Mouse (Mus musculus) cerebellum, adult (tissue): ENCODE data around the gene Mastl.

ENCODE experiments used
- ATAC-seq: cut with Nextera tagmentation; 2 replicates; pipeline ENCODE4 v1.9.2; 2017; ENCODE audit warnings: mild to moderate bottlenecking, moderate library complexity, mixed read lengths; ENCODE audit not compliant: insufficient number of reproducible peaks, low FRiP score, low TSS enrichment

The Mastl gene

DNA sequence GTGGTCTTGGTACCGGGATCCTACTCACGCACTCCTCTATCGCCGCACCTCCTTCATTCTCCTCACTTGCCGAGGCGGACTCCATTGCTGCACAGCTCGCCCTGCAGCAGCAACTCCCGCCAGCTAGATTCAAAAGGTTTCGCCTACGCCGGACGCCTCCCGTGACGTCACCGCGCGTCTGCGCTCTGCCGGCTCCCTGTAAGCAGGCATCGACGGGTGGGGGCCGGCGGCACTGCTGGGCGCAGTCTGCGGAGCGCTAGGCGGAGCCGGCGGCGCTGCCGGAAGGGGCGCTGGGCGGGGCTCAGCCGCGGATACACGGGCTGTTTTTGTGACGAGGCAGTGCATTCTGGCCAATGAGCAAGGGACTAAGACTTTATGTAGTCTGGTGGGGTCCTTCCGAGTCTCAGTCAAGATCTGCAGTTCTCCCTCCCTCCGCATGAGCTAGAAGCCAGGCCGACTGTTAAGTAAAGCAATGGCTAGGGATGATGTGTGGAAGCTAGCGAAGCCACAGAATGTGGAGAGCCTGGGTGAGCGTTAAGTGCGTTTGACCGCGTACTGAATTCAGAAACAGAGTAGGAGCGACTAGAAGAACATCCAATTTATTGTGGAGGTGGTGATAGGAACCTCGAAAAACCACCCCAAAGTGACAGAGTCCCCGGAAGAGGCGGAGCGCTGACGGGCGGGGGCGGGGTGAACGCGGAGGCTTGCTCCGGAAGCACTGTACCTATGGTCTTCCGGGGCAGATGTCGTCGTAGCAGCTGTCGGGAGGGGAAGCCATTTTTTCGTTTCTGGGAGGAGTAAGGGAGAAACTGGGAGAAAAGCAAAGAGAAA is at the start of gene Mastl, which contains the start of gene Yme1l1:
Mastl (minus strand) TSS at position 248 of the 831 bp plus-strand sequence.
Yme1l1 (plus strand) TSS at position 593 of the 831 bp plus-strand sequence.
- ATAC-seq = peak; percentile 96

DNA sequence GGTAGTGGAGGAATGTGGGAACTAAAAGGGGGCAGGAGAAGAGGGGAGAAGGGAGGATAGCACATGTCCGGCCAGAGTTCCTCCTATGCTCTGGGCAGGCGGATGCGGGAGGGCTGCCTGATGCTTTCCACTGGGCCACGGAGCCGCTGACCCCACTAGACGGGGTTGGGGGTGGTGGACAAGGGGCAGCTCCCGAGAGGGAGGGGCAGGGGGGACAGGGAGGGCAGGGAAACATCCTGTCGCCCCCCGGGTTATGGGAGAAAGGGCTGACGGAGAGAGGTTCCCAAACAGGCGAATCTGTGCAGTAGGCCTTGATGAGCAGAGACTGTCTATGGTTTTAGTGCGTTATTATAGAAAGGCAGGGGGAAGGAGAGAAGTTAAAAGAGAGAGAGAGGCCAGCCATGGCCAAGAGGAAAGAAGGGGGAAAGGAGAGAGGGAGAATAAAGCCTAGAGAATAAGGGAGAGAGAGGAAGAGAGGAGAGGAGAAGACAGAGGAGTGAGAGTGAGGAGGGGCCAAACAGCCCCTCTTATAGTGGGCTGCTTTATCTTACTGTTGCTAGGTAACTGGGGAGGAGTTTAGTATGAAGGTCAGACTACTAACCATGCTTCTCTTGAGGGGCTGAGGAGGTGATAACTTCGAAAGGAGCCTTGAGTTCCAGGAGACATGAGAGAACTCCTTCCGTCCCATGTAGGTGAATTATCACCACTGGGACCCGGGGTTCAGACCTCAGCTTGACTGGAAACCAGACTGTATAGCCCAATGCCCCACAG is 47.3 kb upstream of the Mastl start:
- no peak for ATAC-seq

DNA sequence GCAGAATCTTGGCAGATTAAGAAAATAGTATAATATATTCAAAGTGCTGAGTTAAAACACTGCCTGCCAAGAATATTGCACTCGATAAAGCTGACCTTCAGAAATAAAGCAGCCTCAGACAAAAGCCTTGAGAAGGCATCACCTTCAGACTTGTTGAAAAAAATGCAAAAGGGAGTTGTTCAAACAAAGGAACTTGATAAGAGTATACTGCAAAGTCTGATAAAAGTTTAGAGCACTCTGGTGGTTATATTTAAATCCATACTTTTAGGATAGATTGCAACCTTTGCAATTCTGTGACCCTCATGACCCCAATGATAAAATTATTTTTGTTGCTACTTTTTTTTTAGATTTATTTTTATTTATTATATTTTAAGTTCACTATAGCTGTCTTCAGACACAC is 45.2 kb upstream of the Mastl start:
- no peak for ATAC-seq

DNA sequence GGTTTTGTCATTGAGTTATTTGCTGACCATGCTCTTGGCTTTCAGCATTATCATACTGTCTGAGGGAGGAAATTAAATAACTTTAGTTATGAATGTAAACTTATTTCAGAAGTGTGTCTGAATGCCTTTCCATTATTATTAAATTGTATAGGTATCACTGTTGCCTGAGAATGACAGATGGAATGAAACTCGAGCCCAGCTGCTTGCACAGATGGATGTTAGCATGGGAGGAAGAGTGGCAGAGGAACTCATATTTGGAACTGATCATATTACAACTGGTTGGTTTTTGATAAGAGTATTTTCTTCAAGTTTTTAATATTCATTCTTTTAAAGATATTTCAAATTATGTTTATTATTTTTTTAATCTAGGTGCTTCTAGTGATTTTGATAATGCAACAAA is 38.5 kb upstream of the Mastl start:
- ATAC-seq = no peak

DNA sequence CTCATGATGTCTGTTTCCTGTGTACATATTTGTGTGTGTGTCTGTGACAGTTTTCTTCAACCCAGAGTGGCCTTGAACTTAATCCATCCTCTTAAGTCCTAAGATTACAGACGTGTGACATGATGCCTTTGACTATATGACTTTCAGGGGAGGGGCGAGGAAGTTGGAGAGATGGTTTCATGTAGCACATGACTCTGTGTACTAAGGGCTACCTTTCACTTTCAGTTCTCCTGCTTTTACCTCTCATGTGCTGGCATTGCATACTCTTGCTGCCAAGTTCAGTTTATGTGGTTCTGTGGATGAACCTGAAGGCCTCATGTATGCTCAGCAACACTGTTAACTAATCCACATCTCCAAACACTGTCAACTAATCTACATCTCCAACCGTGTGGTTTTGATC is 16.5 kb upstream of the Mastl start:
- no peak for ATAC-seq

DNA sequence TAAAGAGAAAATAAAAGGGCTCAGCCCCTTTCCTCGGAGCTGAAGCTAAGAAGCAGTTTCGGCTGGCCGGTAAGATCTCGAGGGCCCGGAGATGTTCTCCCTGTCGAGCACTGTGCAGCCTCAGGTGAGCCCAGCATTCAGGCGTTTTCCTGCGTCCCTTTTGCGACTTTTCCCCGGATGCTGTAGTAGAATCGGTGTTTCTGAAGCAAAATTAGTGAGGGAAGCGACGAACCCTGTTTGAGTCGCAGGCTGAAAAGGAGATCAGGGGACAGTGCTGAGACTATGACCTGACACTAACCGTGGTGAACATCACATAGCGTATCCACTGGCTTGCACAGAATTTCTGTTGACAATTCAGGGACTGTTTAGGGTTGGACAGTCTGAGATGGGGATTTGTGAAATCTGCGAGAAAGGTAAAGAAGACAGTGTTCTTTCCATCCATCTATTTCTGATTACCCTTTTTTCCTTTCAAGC is 821 bp upstream of the Mastl start:
- ATAC-seq = peak; percentile 12; the same call in 1 of the 2 replicates

DNA sequence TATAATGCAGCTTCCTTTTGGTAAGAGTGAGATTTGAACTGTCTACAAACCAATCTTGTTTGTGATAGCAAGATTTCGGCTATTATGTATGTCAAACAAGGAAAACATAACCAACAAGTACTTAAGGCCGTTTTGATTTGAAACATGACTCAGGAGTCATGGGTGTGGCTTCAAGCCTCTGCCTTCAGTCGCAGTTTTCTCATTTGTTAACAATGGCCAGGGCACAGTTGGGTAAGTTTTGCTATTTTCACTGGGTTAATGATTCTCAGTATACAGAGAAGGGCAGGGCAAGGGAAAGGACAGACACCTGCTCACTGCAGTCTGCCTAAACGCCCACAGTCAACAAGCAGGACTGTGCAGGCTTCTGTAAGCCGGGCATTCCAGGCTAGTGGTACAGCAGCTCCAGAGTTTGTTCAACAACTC is 614 bp downstream of the Mastl start:
- ATAC-seq = peak; percentile 22; the same call in 1 of the 2 replicates

DNA sequence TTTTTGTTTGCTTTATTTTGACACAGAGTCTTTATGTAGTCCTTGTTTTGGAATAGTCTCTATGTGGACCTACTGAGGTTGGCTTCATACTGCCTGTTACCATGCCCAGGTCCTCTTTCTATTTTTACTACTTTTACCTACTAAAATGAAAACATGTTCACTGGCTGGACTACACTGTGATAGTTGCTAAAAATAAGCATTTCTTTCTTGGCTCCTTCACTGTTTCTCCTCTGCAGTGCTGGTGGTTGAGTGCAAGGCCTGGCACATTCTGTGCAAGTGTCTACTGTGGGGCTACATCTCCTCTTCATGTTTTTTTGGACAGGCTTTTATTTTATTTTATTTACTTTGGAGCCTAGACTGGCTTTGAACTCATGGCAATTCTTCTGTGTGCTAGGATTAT is 36.3 kb downstream of the Mastl start:
- no peak for ATAC-seq

DNA sequence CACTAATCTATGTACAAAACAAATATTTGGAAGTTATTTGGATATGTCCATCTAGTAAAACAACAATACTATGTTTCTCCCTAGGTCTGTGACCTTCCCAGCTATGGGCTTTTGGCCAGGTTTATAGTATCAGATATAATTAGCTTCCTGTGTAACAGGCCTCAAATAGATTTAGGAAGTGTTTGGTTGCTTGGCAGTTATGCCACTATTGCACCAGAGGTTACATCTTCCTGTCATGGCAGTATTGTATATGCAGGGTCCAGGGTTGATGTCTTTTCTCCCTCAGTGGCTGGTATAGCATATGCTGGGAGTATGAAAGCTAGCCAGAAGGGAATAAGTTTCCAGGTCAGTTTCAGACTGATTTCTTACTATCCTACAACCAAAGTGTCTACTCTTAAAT is 53.6 kb downstream of the Mastl start:
- no peak for ATAC-seq

DNA sequence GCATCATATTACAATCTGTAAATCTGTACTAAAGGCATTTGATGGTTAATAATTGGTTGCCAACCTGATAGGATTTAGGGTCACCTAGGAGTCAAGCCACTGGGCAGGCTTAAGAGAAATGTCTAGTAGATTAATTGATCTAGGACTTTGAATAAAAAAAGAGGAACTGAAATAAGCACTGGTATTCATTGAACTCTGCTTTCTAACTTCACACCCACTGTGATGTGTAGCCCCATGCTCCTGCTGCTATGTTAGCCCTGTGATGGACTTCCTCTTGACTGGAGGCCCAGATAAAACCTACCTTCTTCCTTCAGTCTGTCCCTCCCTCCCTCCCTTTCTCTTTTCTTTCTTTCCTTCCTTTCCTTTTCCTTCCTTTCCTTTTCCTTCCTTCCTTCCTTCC is 58.8 kb downstream of the Mastl start:
- ATAC-seq = no peak

DNA sequence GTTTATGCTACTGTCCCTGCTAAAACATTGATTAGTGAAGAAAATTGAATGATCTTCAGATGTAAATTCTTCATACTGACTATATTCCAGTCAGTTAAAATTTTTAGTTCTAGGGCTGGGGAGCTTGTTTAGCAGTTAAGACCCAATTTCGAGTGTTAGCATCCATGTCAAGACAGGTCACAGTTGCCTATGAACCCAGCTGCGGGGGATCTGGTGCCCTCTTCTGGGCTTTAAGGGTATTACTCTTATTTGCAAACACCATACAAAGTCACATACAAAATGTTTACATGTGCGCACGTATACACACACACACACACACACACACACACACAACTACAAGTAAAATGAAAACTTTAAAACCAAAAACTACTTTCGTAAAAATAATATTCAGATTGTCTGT is 63.6 kb downstream of the Mastl start:
- no peak for ATAC-seq

DNA sequence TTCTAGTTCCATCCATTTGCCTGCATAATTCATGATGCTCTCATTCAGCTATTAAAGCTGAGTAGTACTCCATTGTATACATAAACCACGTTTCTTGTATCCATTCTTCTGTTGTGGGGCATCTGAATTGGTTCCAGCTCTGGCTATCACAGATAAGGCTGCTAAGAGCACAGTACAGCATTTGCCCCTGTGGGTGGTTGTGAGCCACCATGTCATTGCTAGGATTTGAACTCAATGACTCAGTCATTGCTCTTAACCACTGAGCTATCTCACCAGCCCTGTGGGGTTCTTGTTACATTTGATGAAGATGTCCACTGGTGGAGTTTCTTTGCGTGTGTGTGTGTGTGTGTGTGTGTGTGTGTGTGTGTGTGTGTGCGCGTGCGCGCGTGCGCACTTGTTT is 71.3 kb downstream of the Mastl start:
- no peak for ATAC-seq

DNA sequence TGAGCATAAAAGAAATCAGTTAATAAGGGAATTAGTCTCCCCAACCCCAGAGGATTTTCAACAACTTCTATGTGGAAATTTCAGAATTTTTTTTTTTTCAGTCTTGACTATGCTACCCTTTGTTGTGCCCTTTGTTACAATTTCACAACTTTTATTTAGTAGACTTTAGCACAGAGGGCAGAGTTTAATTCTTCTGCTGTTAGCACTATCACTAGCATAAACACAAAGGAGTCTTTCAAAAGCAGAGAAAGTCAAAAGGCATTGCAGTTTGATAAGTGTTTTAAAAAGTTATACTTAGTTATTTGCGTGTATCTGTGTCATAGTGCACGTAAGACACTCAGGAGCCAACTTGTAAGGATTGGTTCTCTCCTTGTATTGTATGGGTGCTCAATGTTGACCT is 77.2 kb downstream of the Mastl start:
- no peak for ATAC-seq

DNA sequence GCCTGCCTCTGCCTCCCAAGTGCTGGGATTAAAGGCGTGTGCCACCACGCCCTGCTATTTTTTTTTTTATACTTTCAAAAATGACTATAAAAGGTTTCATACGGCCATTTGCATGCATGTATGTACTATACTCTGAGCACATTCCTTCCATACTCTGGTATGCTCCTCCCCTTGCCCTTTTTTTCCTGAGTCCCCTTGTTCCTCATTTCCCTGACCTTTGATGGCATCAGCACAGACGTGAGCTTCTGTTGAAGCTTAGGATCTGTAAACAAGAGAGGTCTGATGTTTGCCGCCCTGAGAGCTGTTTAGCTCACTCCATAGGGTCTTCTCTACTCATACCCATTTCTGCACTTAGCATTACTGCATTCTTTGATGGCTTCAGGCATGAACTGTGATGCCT is 78.1 kb downstream of the Mastl start:
- ATAC-seq = no peak

DNA sequence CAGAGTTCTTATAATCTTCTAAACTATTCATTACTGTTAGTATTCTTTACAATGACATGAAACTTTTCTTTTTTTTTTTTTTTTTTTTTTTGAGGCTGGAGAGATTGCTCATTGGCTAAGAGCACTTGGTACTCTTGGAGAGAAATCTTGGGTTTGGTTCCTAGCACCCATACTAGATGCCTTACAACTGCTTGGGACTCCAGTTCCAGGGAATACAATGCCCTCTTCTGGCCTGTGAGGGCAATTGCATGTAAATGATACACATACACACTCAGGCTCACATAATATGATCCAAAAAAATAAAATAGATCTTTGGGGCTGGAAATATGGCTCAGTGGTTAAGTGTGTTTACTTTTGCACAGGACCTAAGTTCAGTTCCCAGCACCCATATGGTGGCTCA is 79.0 kb downstream of the Mastl start:
- no peak for ATAC-seq

DNA sequence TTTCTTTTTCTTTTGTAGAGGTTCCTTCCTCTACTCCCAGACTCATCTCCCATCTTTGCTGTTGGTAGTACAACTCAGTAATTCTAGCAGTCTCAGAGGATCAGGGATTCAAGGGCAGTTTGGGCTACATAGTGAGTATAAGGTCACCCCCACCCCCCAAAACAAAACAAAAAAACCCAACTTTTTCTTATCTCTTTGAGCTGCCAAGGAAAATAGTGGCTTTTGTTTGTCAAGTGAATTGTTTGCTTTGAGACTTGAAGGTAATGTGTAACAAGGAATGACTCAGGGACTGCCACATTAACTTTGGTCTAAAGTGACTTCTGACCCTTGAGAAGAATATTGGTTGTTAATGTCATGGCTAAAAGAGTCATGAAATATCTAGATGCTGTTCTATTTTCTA is 80.0 kb downstream of the Mastl start:
- no peak for ATAC-seq

DNA sequence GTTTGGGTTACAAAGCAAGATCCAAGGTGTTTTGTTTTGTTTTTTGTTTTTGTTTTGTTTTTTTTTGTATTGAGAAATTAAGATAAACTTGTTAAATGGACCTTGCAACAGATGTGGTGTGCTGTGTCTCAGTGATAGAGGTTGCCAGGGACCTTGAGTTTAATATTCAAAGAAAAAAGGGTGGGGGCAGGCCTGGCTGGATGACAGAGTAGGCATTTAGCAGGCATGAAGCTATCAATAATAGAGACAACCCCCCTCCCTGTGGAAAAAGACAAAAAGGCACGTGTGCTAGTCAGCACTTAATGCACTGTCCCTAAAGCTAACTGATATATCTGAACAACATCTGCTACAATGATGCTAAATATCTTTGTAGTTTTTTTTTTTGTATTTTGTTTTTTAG is 84.4 kb downstream of the Mastl start:
- ATAC-seq = no peak

DNA sequence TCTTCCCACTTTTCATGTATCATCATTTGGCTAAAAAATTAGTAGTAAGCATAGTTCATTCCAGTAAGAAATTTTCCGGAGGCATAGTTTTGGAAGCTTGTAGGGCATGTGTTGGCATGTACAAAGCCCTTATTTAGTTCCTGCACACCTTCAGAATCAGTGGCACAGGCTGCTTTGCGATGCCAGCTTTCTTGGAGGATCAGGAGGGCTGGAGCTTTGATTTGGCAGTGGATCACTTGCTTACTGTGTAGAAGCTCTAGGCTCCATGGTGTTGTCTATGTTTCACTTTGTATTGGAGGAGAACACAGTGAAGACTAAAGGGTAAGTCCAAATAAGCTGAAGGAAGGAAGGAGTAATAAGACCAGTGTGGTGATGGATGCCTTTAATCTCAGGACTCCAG is 85.3 kb downstream of the Mastl start:
- ATAC-seq = no peak

DNA sequence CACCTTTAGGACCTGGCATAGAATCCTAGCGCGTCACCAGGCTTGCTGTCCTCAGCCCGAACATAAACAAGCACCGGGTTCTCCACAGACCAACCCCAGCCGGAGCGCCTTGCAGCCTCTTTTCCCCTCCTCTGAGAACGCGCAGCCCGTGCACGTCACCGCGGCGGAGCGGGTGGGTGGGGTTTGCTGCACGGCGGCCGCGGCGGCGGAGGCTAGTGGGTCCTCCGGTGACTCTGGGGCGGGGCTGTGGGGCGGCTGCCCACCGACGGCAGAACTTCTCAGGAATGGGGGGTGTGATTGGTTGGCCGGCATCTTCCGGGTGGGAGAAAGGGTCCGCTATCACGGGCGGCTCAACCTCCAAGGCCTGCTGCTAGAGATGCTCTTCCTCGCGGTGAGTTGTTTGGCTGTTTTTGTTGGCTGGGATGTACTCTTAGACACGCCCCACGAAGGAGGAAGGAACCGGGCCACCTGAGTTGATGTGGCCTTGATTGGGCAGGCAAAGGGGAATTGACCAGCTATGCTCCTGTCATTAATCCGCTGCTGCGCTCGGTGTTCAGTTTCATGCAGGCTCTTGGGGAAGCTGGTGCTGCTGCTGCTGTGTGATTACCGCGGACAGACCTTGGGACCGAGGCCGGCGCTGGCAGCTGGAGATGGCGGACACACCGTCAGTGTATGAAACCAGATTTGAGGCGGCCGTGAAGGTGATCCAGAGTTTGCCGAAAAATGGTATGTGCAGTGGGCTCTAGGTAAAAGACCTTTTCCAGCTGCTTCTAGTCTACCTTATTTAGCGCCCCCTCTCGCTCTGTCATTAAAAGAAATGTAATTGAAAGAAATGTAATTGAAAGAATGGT is 86.7 kb downstream of the Mastl start:
- peak; percentile 92 for ATAC-seq

DNA sequence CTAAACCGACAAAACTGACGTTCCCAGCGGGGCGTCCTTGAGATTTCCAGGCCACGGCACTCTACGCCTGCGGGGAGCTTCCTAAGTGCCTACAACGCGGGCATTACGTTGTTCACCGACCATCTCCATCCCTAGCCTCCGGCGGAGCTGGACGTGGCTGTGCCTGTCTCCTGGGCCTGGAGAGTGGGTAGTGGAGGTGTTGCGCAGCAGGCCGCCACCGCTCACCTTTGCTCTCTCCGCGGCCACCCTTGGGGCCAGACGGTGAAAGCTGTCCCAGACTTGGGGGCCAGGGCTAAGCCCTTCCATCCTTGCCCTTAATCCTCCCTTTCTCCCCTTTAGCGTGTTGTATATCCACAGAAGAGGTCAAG is 87.5 kb downstream of the Mastl start:
- peak; percentile 59 for ATAC-seq
